Mouse (Mus musculus): ENCODE results near the gene Cfap45.

Cfap45 gene

GRCm38 (mm10) chr1:172520576-172521440, at the start of gene Cfap45:
Cfap45 (plus strand) TSS chr1:172520801.
- DNase-seq (ENCODE audit: extremely low read depth, low read depth) = no peak

- no peak for DNase-seq (ENCODE audit: extremely low read depth, low read depth)
Measured at GRCm38 (mm10) chr1:172472909-172473308, 47.7 kb upstream of the Cfap45 start.

- no peak for DNase-seq (ENCODE audit: extremely low read depth, low read depth)
Measured at GRCm38 (mm10) chr1:172474196-172474595, 46.4 kb upstream of the Cfap45 start.

GRCm38 (mm10) chr1:172475054-172475741, 45.4 kb upstream of the Cfap45 start, which contains the start of gene Slamf9:
Slamf9 (plus strand) TSS chr1:172475358.
- no peak for DNase-seq (ENCODE audit: extremely low read depth, low read depth)

- no peak for DNase-seq (ENCODE audit: extremely low read depth, low read depth)
Measured at GRCm38 (mm10) chr1:172478020-172478419, 42.6 kb upstream of the Cfap45 start.

- DNase-seq (ENCODE audit: extremely low read depth, low read depth) = no peak
Measured at GRCm38 (mm10) chr1:172480376-172480775, 40.2 kb upstream of the Cfap45 start.

GRCm38 (mm10) chr1:172481111-172481510, 39.5 kb upstream of the Cfap45 start:
- peak; percentile 24 for DNase-seq (ENCODE audit: extremely low read depth, low read depth)

GRCm38 (mm10) chr1:172481540-172482280, 38.9 kb upstream of the Cfap45 start, which contains the start of gene Igsf9:
Igsf9 (plus strand) TSS chr1:172481788.
- DNase-seq (ENCODE audit: extremely low read depth, low read depth) = peak; percentile 56

- no peak for DNase-seq (ENCODE audit: extremely low read depth, low read depth)
Measured at GRCm38 (mm10) chr1:172482518-172483360, 37.9 kb upstream of the Cfap45 start.

GRCm38 (mm10) chr1:172483361-172483660, 37.3 kb upstream of the Cfap45 start:
- DNase-seq (ENCODE audit: extremely low read depth, low read depth) = no peak

- DNase-seq (ENCODE audit: extremely low read depth, low read depth) = no peak
Measured at GRCm38 (mm10) chr1:172484236-172484635, 36.4 kb upstream of the Cfap45 start.

GRCm38 (mm10) chr1:172484671-172485070, 35.9 kb upstream of the Cfap45 start:
- DNase-seq (ENCODE audit: extremely low read depth, low read depth) = no peak

- DNase-seq (ENCODE audit: extremely low read depth, low read depth) = no peak
Measured at GRCm38 (mm10) chr1:172485821-172486220, 34.8 kb upstream of the Cfap45 start.

GRCm38 (mm10) chr1:172486236-172486635, 34.4 kb upstream of the Cfap45 start:
- no peak for DNase-seq (ENCODE audit: extremely low read depth, low read depth)

- DNase-seq (ENCODE audit: extremely low read depth, low read depth) = no peak
Measured at GRCm38 (mm10) chr1:172486651-172487050, 34.0 kb upstream of the Cfap45 start.

GRCm38 (mm10) chr1:172487859-172488258, 32.7 kb upstream of the Cfap45 start:
- no peak for DNase-seq (ENCODE audit: extremely low read depth, low read depth)

GRCm38 (mm10) chr1:172488831-172489230, 31.8 kb upstream of the Cfap45 start:
- no peak for DNase-seq (ENCODE audit: extremely low read depth, low read depth)

GRCm38 (mm10) chr1:172489585-172490250, 30.9 kb upstream of the Cfap45 start:
- DNase-seq (ENCODE audit: extremely low read depth, low read depth) = no peak

- peak; percentile 32 for DNase-seq (ENCODE audit: extremely low read depth, low read depth)
Measured at GRCm38 (mm10) chr1:172490261-172490661, 30.3 kb upstream of the Cfap45 start.

- no peak for DNase-seq (ENCODE audit: extremely low read depth, low read depth)
Measured at GRCm38 (mm10) chr1:172492047-172492446, 28.6 kb upstream of the Cfap45 start.
